Mouse (Mus musculus): Measurements from ENCODE around the gene Mink1.

Mink1 gene

GRCm38 (mm10) chr11:70653345-70654197 lies 90.9 kb downstream of the Mink1 start:
- peak; percentile 87 for DNase-seq (ENCODE audit: low read depth)

GRCm38 (mm10) chr11:70654198-70654922 lies 91.7 kb downstream of the Mink1 start, which contains the start of gene Pfn1:
Pfn1 (minus strand) TSS chr11:70654644.
- DNase-seq (ENCODE audit: low read depth) = peak; percentile 95

GRCm38 (mm10) chr11:70654923-70655570 lies 92.4 kb downstream of the Mink1 start:
- peak; percentile 91 for DNase-seq (ENCODE audit: low read depth)

- peak; percentile 85 for DNase-seq (ENCODE audit: low read depth)
Observed at GRCm38 (mm10) chr11:70655571-70656455, 93.1 kb downstream of the Mink1 start.

GRCm38 (mm10) chr11:70656456-70656927 lies 93.8 kb downstream of the Mink1 start:
- no peak for DNase-seq (ENCODE audit: low read depth)

GRCm38 (mm10) chr11:70656964-70657363 lies 94.3 kb downstream of the Mink1 start, which contains the start of gene Eno3:
Eno3 (plus strand) TSS chr11:70657202.
- DNase-seq (ENCODE audit: low read depth) = no peak

- DNase-seq (ENCODE audit: low read depth) = peak; percentile 30
Observed at GRCm38 (mm10) chr11:70657573-70657972, 94.9 kb downstream of the Mink1 start.

- DNase-seq (ENCODE audit: low read depth) = no peak
Observed at GRCm38 (mm10) chr11:70657991-70658390, 95.3 kb downstream of the Mink1 start.

GRCm38 (mm10) chr11:70658521-70658920 lies 95.8 kb downstream of the Mink1 start:
- DNase-seq (ENCODE audit: low read depth) = no peak

GRCm38 (mm10) chr11:70658942-70659341 lies 96.3 kb downstream of the Mink1 start:
- DNase-seq (ENCODE audit: low read depth) = no peak

GRCm38 (mm10) chr11:70660571-70660970 lies 97.9 kb downstream of the Mink1 start:
- DNase-seq (ENCODE audit: low read depth) = no peak

- no peak for DNase-seq (ENCODE audit: low read depth)
Observed at GRCm38 (mm10) chr11:70663101-70663500, 100.4 kb downstream of the Mink1 start.

- no peak for DNase-seq (ENCODE audit: low read depth)
Observed at GRCm38 (mm10) chr11:70663957-70664356, 101.3 kb downstream of the Mink1 start.

All from induced T-regulatory cell, adult 2 months (primary cell).